Mouse (Mus musculus) heart, embryonic 12.5 days (tissue): ENCODE data around the gene Ahnak. TPM values are rescaled to one million over a fixed set of nuclear protein-coding genes. Genes with fewer than 3 reads are reported as not detected.

Experiments used
- ATAC-seq: fragments of 200-750 bp; cut with Nextera tagmentation; 2 replicates; pipeline ENCODE4 v1.8.0; 2017; ENCODE audit warnings: moderate TSS enrichment, moderate library complexity; ENCODE audit not compliant: insufficient number of reproducible peaks, low FRiP score
- H3K27ac ChIP-seq: fragments of 300-500 bp; sonication (generic); 2 replicates; pipeline ENCODE4 v1.5.1; 2016; ENCODE audit warnings: mild to moderate bottlenecking, moderate library complexity; ENCODE audit not compliant: poor library complexity, severe bottlenecking
- H3K27me3 ChIP-seq: fragments of 300-500 bp; sonication (generic); replicated peaks from 2 replicates; pipeline ENCODE4 v1.6.1; 2016; ENCODE audit warnings: mild to moderate bottlenecking, moderate library complexity
- H3K36me3 ChIP-seq: fragments of 300-500 bp; sonication (generic); 2 replicates; pipeline ENCODE4 v1.6.1; 2016; ENCODE audit warnings: mild to moderate bottlenecking, moderate library complexity
- H3K4me1 ChIP-seq: fragments of 300-500 bp; sonication (generic); replicated peaks from 2 replicates; pipeline ENCODE4 v1.6.1; 2016; ENCODE audit warnings: mild to moderate bottlenecking
- H3K4me2 ChIP-seq: fragments of 300-500 bp; sonication (generic); 2 replicates; pipeline ENCODE4 v1.6.1; 2016; ENCODE audit warnings: mild to moderate bottlenecking, moderate library complexity
- H3K4me3 ChIP-seq: fragments of 300-500 bp; sonication (generic); 2 replicates; pipeline ENCODE4 v1.5.1; 2016; ENCODE audit warnings: mild to moderate bottlenecking
- H3K9ac ChIP-seq: fragments of 300-500 bp; sonication (generic); 2 replicates; pipeline ENCODE4 v1.6.1; 2016; ENCODE audit warnings: mild to moderate bottlenecking, moderate library complexity
- H3K9me3 ChIP-seq: fragments of 300-500 bp; sonication (generic); replicated peaks from 2 replicates; pipeline ENCODE4 v1.6.1; 2016; ENCODE audit warnings: mild to moderate bottlenecking, moderate library complexity
- WGBS: fragments of 180-500 bp; shearing (Covaris S2); methylation state at CpG from one replicate; pipeline ENCODE4 v1.1.7; 2016; 5-methylcytosine and 5-hydroxymethylcytosine counted together
- polyA plus RNA-seq: library from polyadenylated mRNA; unstranded; fragments of >200 nt; fragmentation: Nextera tagmentation; extraction: Ambion mirVana; gene quantifications from 2 replicates; pipeline ENCODE4 v1.2.1, GENCODE M21; 2016

Ahnak gene
- polyA plus RNA-seq, 1 experiment from 2014 or later, result 27.1 TPM

GRCm38 (mm10) chr19:8950190-8950589 is 38.9 kb upstream of the Ahnak start:
- ATAC-seq, result no peak
- Histone ChIP-seq H3K9me3 (no peaks in the 10 kb centered on the region), H3K27ac (no peak overlapping the region), H3K27me3 (no peaks in the 10 kb centered on the region), H3K9ac (no peak overlapping the region), H3K36me3 (peaks cover 74% of the 10 kb centered on the region), H3K4me3 (no peak overlapping the region), H3K4me2 (no peak overlapping the region), H3K4me1 (peaks cover 19% of the 10 kb centered on the region)
- WGBS, result 94% methylated on average over 5 of the region's 5 CpGs

GRCm38 (mm10) chr19:8952241-8952640 is 36.8 kb upstream of the Ahnak start:
- Histone ChIP-seq H3K9me3 (no peaks in the 10 kb centered on the region), H3K4me3 (no peak overlapping the region), H3K36me3 (peaks cover 73% of the 10 kb centered on the region), H3K4me1 (peaks cover 16% of the 10 kb centered on the region), H3K27me3 (no peaks in the 10 kb centered on the region), H3K9ac (no peak overlapping the region; the same call in 1 of the 2 replicates), H3K4me2 (0 out of 2 replicates have a peak overlapping the region, but pooled peaks have one; percentile 81), H3K27ac (no peak overlapping the region)
- 88% methylated on average over 9 of the region's 9 CpGs for WGBS
- ATAC-seq, result no peak

- H3K36me3 ChIP-seq, result peaks cover 71% of the 10 kb centered on the region
- 1% methylated on average over 46 of the region's 46 CpGs for WGBS
- H3K9me3 ChIP-seq, result no peaks in the 10 kb centered on the region
- no peaks in the 10 kb centered on the region for H3K27me3 ChIP-seq
- H3K27ac ChIP-seq, result peak within 1 kb of the TSS; percentile 76
- peak within 1 kb of the TSS; percentile 81 for H3K4me2 ChIP-seq
- peak within 1 kb of the TSS; percentile 86 for H3K9ac ChIP-seq
- peak within 1 kb of the TSS; percentile 87 for H3K4me3 ChIP-seq
- peaks cover 16% of the 10 kb centered on the region for H3K4me1 ChIP-seq
- ATAC-seq, result peak; percentile 90
Observed at GRCm38 (mm10) chr19:8953135-8954039, 35.7 kb upstream of the Ahnak start, which contains the start of gene Tut1. Gene Tut1, plus strand, starts transcription at chr19:8953847.

GRCm38 (mm10) chr19:8954171-8954570 is 34.9 kb upstream of the Ahnak start:
- ATAC-seq, result no peak
- 10% methylated on average over 9 of the region's 9 CpGs for WGBS
- H3K4me3 ChIP-seq, result peak overlapping the region; percentile 87
- H3K4me1 ChIP-seq, result peaks cover 16% of the 10 kb centered on the region
- H3K27ac ChIP-seq, result peak overlapping the region; percentile 65
- H3K27me3 ChIP-seq, result no peaks in the 10 kb centered on the region
- H3K9me3 ChIP-seq, result no peaks in the 10 kb centered on the region
- H3K9ac ChIP-seq, result peak overlapping the region; percentile 86
- peak overlapping the region; percentile 81 for H3K4me2 ChIP-seq
- peaks cover 69% of the 10 kb centered on the region for H3K36me3 ChIP-seq

- Histone ChIP-seq H3K9me3 (no peaks in the 10 kb centered on the region), H3K4me1 (peaks cover 12% of the 10 kb centered on the region), H3K27me3 (no peaks in the 10 kb centered on the region), H3K4me3 (no peak overlapping the region), H3K4me2 (no peak overlapping the region), H3K9ac (no peak overlapping the region), H3K27ac (no peak overlapping the region), H3K36me3 (peaks cover 83% of the 10 kb centered on the region)
- ATAC-seq, result no peak
- 81% methylated on average over 2 of the region's 2 CpGs for WGBS
Observed at GRCm38 (mm10) chr19:8962256-8962655, 26.8 kb upstream of the Ahnak start.

- no peak for ATAC-seq
Observed at GRCm38 (mm10) chr19:8965075-8965474, 24.0 kb upstream of the Ahnak start.

GRCm38 (mm10) chr19:8965771-8966170 is 23.3 kb upstream of the Ahnak start:
- Histone ChIP-seq H3K36me3 (peaks cover 75% of the 10 kb centered on the region), H3K27ac (peak overlapping the region; percentile 92), H3K4me1 (peaks cover 23% of the 10 kb centered on the region), H3K9ac (peak overlapping the region; percentile 72), H3K9me3 (no peaks in the 10 kb centered on the region), H3K4me2 (peak overlapping the region; percentile 75), H3K4me3 (peak overlapping the region; percentile 89), H3K27me3 (no peaks in the 10 kb centered on the region)
- ATAC-seq, result no peak
- 73% methylated on average over 8 of the region's 8 CpGs for WGBS

More at GRCm38 (mm10) chr19:8965075-8965474, 24.0 kb upstream of the Ahnak start:
- Histone ChIP-seq H3K36me3 (peaks cover 75% of the 10 kb centered on the region), H3K9ac (peak overlapping the region; percentile 72; the same call in 1 of the 2 replicates), H3K27me3 (no peaks in the 10 kb centered on the region), H3K4me1 (peaks cover 23% of the 10 kb centered on the region), H3K4me3 (no peak overlapping the region), H3K4me2 (no peak overlapping the region), H3K9me3 (no peaks in the 10 kb centered on the region), H3K27ac (no peak overlapping the region)
- WGBS, result 89% methylated on average over 11 of the region's 11 CpGs

- peaks cover 23% of the 10 kb centered on the region for H3K4me1 ChIP-seq
- peak overlapping the region; percentile 75 for H3K4me2 ChIP-seq
- H3K27ac ChIP-seq, result peak overlapping the region; percentile 92
- 35% methylated on average over 5 of the region's 5 CpGs for WGBS
- ATAC-seq, result no peak
- no peaks in the 10 kb centered on the region for H3K27me3 ChIP-seq
- H3K36me3 ChIP-seq, result peaks cover 75% of the 10 kb centered on the region
- peak overlapping the region; percentile 72 for H3K9ac ChIP-seq
- peak overlapping the region; percentile 89 for H3K4me3 ChIP-seq
- no peaks in the 10 kb centered on the region for H3K9me3 ChIP-seq
Observed at GRCm38 (mm10) chr19:8966198-8966589, 22.9 kb upstream of the Ahnak start.

- peak within 1 kb of the TSS; percentile 96 for H3K9ac ChIP-seq
- peak within 1 kb of the TSS; percentile 89 for H3K4me3 ChIP-seq
- under 1% methylated on average over 52 of the region's 52 CpGs for WGBS
- peak within 1 kb of the TSS; percentile 93 for H3K4me2 ChIP-seq
- H3K9me3 ChIP-seq, result no peaks in the 10 kb centered on the region
- peaks cover 23% of the 10 kb centered on the region for H3K4me1 ChIP-seq
- peak; percentile 100 for ATAC-seq
- H3K36me3 ChIP-seq, result peaks cover 75% of the 10 kb centered on the region
- H3K27ac ChIP-seq, result peak within 1 kb of the TSS; percentile 92
- no peaks in the 10 kb centered on the region for H3K27me3 ChIP-seq
Observed at GRCm38 (mm10) chr19:8966590-8967372, 22.3 kb upstream of the Ahnak start, which contains the start of gene Eef1g. Gene Eef1g, plus strand, starts transcription at chr19:8967041.

GRCm38 (mm10) chr19:8967373-8967743 is 21.7 kb upstream of the Ahnak start:
- Histone ChIP-seq H3K9ac (peak overlapping the region; percentile 96), H3K4me3 (peak overlapping the region; percentile 89), H3K4me2 (peak overlapping the region; percentile 93), H3K36me3 (peaks cover 75% of the 10 kb centered on the region), H3K4me1 (peaks cover 23% of the 10 kb centered on the region), H3K27ac (peak overlapping the region; percentile 69), H3K27me3 (no peaks in the 10 kb centered on the region), H3K9me3 (no peaks in the 10 kb centered on the region)
- under 1% methylated on average over 8 of the region's 8 CpGs for WGBS
- no peak for ATAC-seq

- Histone ChIP-seq H3K9me3 (no peaks in the 10 kb centered on the region), H3K4me1 (peaks cover 23% of the 10 kb centered on the region), H3K27ac (peak overlapping the region; percentile 69), H3K9ac (peak overlapping the region; percentile 96), H3K36me3 (peaks cover 75% of the 10 kb centered on the region), H3K4me3 (peak overlapping the region; percentile 89), H3K4me2 (peak overlapping the region; percentile 93), H3K27me3 (no peaks in the 10 kb centered on the region)
- 3% methylated on average over 9 of the region's 9 CpGs for WGBS
- ATAC-seq, result no peak
Observed at GRCm38 (mm10) chr19:8967893-8968292, 21.2 kb upstream of the Ahnak start.
